Mouse (Mus musculus) liver, embryonic 14.5 days (tissue): ENCODE measurements around the gene Olfr69. TPM values are rescaled to one million over a fixed set of nuclear protein-coding genes. Genes with fewer than 3 reads are reported as not detected.
A peak's percentile ranks its signal among the peaks of the same experiment; 100 is the strongest.
"Not testable (repeated sequence)": the region's sequence is repeated elsewhere in the genome, so short reads cannot be mapped to it uniquely, and the experiment has no call there.

ENCODE experiments used
- ATAC-seq: fragments of 200-750 bp; cut with Nextera tagmentation; 2 replicates; pipeline ENCODE4 v1.8.0; 2017; ENCODE audit warnings: moderate number of reproducible peaks, mild to moderate bottlenecking, moderate library complexity; ENCODE audit not compliant: insufficient read depth
- DNase-seq, 3 experiments: peaks; one replicate each; pipeline ENCODE4 v3.0.0-alpha.2; 2012 to 2013; ENCODE audit warnings: low read depth in 3 of 3, low spot score in 3 of 3
- H3K27ac ChIP-seq: fragments of 300-500 bp; sonication (generic); 2 replicates; pipeline ENCODE4 v1.5.1; 2014; ENCODE audit warnings: moderate library complexity, mild to moderate bottlenecking, control low read depth, inconsistent platforms
- H3K27me3 ChIP-seq: fragments of 300-500 bp; sonication (generic); 2 replicates; pipeline ENCODE4 v1.6.1; 2014; ENCODE audit warnings: mild to moderate bottlenecking, low read length, moderate library complexity; ENCODE audit not compliant: control insufficient read depth, insufficient read depth
- H3K36me3 ChIP-seq: fragments of 300-500 bp; sonication (generic); replicated peaks from 2 replicates; pipeline ENCODE4 v1.6.1; 2014; ENCODE audit warnings: low read depth; ENCODE audit not compliant: control insufficient read depth, insufficient read depth
- H3K4me1 ChIP-seq, 2 experiments: fragments of 200-500 bp in 1 of 2; fragments of 300-500 bp in 1 of 2; sonication (generic) in 1 of 2; replicated peaks; 2 replicates each; pipeline ENCODE4 v1.6.1; 2012 to 2014; ENCODE audit warnings: antibody characterized with exemption in 1 of 2, inconsistent platforms in 1 of 2, low read length in 1 of 2; ENCODE audit not compliant: control insufficient read depth in 2 of 2, insufficient read depth in 2 of 2
- H3K4me2 ChIP-seq: fragments of 300-500 bp; sonication (generic); 2 replicates; pipeline ENCODE4 v1.6.1; 2014; ENCODE audit warnings: low read depth, mild to moderate bottlenecking, control low read depth, moderate library complexity
- H3K4me3 ChIP-seq, 2 experiments: fragments of 200-500 bp in 1 of 2; fragments of 300-500 bp in 1 of 2; sonication (generic) in 1 of 2; 2 replicates each; pipeline ENCODE4 v1.5.1; 2012 to 2014; ENCODE audit warnings: low read depth in 2 of 2, low read length in 2 of 2, mild to moderate bottlenecking in 2 of 2, control low read depth in 1 of 2, inconsistent platforms in 1 of 2, moderate library complexity in 1 of 2; ENCODE audit not compliant: insufficient read depth in 1 of 2
- H3K9ac ChIP-seq: fragments of 300-500 bp; sonication (generic); replicated peaks from 2 replicates; pipeline ENCODE4 v1.6.1; 2014; ENCODE audit warnings: mild to moderate bottlenecking, control low read depth, moderate library complexity
- H3K9me3 ChIP-seq: fragments of 300-500 bp; sonication (generic); 2 replicates; pipeline ENCODE4 v1.6.1; 2016; ENCODE audit warnings: low read length, mixed read lengths; ENCODE audit not compliant: control insufficient read depth
- CTCF ChIP-seq: IDR thresholded peaks from 2 replicates; pipeline ENCODE4 v1.5.1; 2016; ENCODE audit warnings: antibody characterized with exemption, low read depth, control low read depth
- EP300 ChIP-seq: IDR thresholded peaks from 2 replicates; pipeline ENCODE4 v1.6.1; 2016; ENCODE audit warnings: antibody characterized with exemption, low read depth
- WGBS: fragments of 180-500 bp; shearing (Covaris S2); extraction: QIAGEN DNeasy Blood & Tissue Kit; methylation state at CpG from one replicate; pipeline ENCODE4 v1.1.7; 2014; ENCODE audit not compliant: insufficient replicate concordance; 5-methylcytosine and 5-hydroxymethylcytosine counted together
- polyA plus RNA-seq, 2 experiments: library from polyadenylated mRNA; depleted of rRNA in 1 of 2; stranded (reverse) in 1 of 2; unstranded in 1 of 2; fragments of >200 nt; fragmentation: Nextera tagmentation in 1 of 2; extraction: Ambion mirVana in 1 of 2; gene quantifications; 2 replicates each; pipeline versions ENCODE4 v1.2.1 to v1.2.3; 2012 to 2014

The Olfr69 gene
- polyA plus RNA-seq, 2 experiments = not detected

- TF ChIP-seq CTCF = no peak
- peak; percentile 95 for TF ChIP-seq EP300
- ATAC-seq = no peak
- WGBS = 5% methylated on average over 5 of the region's 5 CpGs
These were observed 37.8 kb upstream of the Olfr69 start for GRCm38 (mm10) chr7:103808971-103809800.

DNA sequence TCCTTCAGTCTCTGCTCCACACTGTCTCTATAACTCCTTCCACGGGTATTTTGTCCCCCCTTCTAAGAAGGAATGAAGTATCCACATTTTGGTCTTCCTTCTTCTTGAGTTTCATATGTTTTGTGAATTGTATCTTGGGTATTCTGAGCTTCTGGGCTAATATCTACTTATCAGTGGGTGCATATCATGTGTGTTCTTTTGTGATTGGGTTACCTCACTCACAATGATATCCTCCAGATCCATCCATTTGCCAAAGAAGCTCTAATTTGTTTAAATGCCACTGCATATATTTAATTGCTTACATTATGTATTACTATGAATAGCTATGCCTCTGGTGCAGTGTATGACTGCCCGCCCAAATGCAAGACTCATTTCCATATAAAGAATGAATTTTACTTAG is 36.7 kb upstream of the Olfr69 start:
- not testable (repeated sequence) for H3K36me3 ChIP-seq, H3K4me3 ChIP-seq, DNase-seq, H3K9me3 ChIP-seq, ATAC-seq, H3K27me3 ChIP-seq
- peaks cover 18 to 24% of the 10 kb centered on the region in 2 experiments for H3K4me1 ChIP-seq
- TF ChIP-seq EP300 = peak; percentile 65
- peak overlapping the region; percentile 40 for H3K4me2 ChIP-seq
- H3K9ac ChIP-seq = peak overlapping the region; percentile 38
- WGBS = 30% methylated on average over 2 of the region's 2 CpGs
- peak overlapping the region; percentile 94 for H3K27ac ChIP-seq

More at GRCm38 (mm10) chr7:103808971-103809800, 37.8 kb upstream of the Olfr69 start:
- no peaks in the 10 kb centered on the region for H3K9me3 ChIP-seq
- H3K27ac ChIP-seq = peak overlapping the region; percentile 94
- H3K36me3 ChIP-seq = no peaks in the 10 kb centered on the region; the same call in 1 of the 2 replicates
- peak overlapping the region; percentile 50 for H3K4me2 ChIP-seq
- H3K27me3 ChIP-seq = no peaks in the 10 kb centered on the region
- peak overlapping the region; percentile 36 for H3K9ac ChIP-seq
- peak overlapping the region; percentile 5 to 32; a peak in 2 of 4 replicates for H3K4me3 ChIP-seq
- peaks cover 18 to 24% of the 10 kb centered on the region in 2 experiments for H3K4me1 ChIP-seq
- peak; percentile 77 to 88 (median 79) for DNase-seq

- H3K4me1 ChIP-seq = peaks cover 18 to 24% of the 10 kb centered on the region in 2 experiments
- peak overlapping the region; percentile 28 for H3K9ac ChIP-seq
- H3K4me3 ChIP-seq = no peak overlapping the region
- no peak for ATAC-seq
- peak in 1 of 3 experiments; percentile 74 for DNase-seq
- H3K4me2 ChIP-seq = no peak overlapping the region
- TF ChIP-seq EP300 (no peak), CTCF (peak; percentile 82)
- no peaks in the 10 kb centered on the region for H3K9me3 ChIP-seq
- no peaks in the 10 kb centered on the region for H3K27me3 ChIP-seq
- no peaks in the 10 kb centered on the region; the same call in 1 of the 2 replicates for H3K36me3 ChIP-seq
- H3K27ac ChIP-seq = peak overlapping the region; percentile 76
- 59% methylated on average over 1 of the region's 1 CpGs for WGBS
These were observed 35.5 kb upstream of the Olfr69 start for GRCm38 (mm10) chr7:103806856-103807255.

DNA sequence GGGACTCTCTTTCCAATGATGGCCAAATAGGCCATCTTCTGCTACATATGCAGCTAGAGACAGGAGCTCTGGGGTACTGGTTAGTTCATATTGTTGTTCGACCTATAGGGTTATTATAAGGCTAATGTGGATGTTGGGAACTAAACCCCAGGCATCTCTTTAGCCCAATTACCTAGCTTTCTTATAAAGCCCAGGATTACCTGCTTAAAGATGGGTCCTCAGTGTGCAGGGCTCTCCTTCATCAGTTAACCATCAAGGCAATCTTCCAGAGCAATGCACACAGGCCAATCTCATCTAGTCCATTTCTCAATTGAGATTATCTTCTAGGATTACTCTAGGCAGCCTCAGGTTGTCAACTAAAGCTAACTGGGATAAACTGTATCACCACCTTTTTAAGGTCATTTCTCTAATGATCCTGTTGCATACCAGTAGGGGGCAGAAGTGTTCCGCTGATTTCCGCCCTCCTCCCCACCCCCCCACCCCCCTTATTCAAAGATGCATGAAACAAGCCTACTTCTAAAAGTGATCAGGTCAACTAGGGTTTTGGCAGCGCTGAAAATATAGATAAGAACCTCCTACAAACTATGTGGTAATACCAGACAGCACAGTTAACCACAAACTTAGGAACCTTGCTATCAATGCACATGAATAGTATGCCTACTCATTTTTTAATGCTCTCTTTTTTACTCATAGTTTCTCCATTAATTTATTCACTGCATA is 21.4 kb upstream of the Olfr69 start:
- H3K4me3 ChIP-seq = no peak overlapping the region
- ATAC-seq = peak; percentile 91
- no peaks in the 10 kb centered on the region for H3K9me3 ChIP-seq
- DNase-seq = peak in 1 of 3 experiments; percentile 73
- WGBS = 7% methylated on average over 4 of the region's 4 CpGs
- peak; percentile 76 for TF ChIP-seq EP300
- peak; percentile 55; the same call in 1 of the 2 replicates for TF ChIP-seq CTCF
- no peak overlapping the region; the same call in 1 of the 2 replicates for H3K9ac ChIP-seq
- H3K4me2 ChIP-seq = no peak overlapping the region
- H3K4me1 ChIP-seq = peaks cover 0 to 6% of the 10 kb centered on the region in 2 experiments; a peak in 2 of 4 replicates
- H3K36me3 ChIP-seq = no peaks in the 10 kb centered on the region
- no peaks in the 10 kb centered on the region for H3K27me3 ChIP-seq
- no peak overlapping the region for H3K27ac ChIP-seq

DNA sequence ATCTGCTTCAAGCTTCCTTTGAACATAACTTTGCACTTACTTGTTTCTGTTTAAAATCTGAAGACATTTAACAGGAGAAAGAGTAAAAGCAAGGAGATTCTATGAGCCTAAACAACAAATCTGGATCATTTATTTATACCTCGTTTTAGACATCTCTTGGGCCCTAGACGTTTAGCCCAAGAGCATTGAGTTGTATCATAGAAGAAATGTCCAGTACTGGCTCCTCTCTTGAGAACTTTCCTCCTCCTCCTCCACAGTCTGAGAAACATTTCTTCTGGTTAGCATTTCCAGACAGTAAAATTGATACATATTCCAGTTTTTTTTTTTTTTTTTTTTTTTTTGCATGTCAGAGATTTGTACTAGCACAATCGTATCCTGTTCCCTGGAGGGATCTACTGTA is 20.3 kb upstream of the Olfr69 start, which contains the start of gene Olfr67:
Gene Olfr67, minus strand, starts transcription at position 101 of the 400 bp plus-strand sequence.
- TF ChIP-seq CTCF (no peak), EP300 (no peak)
- no peak within 1 kb of the TSS; the same call in 1 of the 2 replicates for H3K9ac ChIP-seq
- 62% methylated on average over 3 of the region's 3 CpGs for WGBS

More for the DNA sequence above, 20.3 kb upstream of the Olfr69 start, which contains the start of gene Olfr67:
- Histone ChIP-seq H3K27me3 (no peaks in the 10 kb centered on the region), H3K36me3 (no peaks in the 10 kb centered on the region), H3K4me1 (peaks cover 0 to 6% of the 10 kb centered on the region in 2 experiments; a peak in 2 of 4 replicates), H3K27ac (no peak within 1 kb of the TSS), H3K4me3 (no peak within 1 kb of the TSS), H3K4me2 (no peak within 1 kb of the TSS), H3K9me3 (no peaks in the 10 kb centered on the region)
- DNase-seq (no peak), ATAC-seq (no peak)
